Mouse (Mus musculus) olfactory bulb, adult 2 months (tissue): Measurements from ENCODE around the gene Bmpr1b.

Experiments used
- CTCF ChIP-seq: fragments of 200-500 bp; IDR thresholded peaks from 2 replicates; pipeline ENCODE4 v1.5.1; 2012; ENCODE audit warnings: low read depth, mild to moderate bottlenecking, low read length, moderate library complexity; ENCODE audit not compliant: insufficient read depth
- POLR2A ChIP-seq: fragments of 200-500 bp; IDR thresholded peaks from 2 replicates; pipeline ENCODE4 v1.6.1; 2012; ENCODE audit warnings: mild to moderate bottlenecking, low read depth, low read length, moderate library complexity; ENCODE audit not compliant: insufficient read depth

- TF ChIP-seq CTCF (no peak), POLR2A (no peak)
Observed at GRCm38 (mm10) chr3:142161405-142161804, 7.8 kb downstream of the Bmpr1b start.
